Mouse (Mus musculus) spleen, embryonic (tissue): ENCODE data around the gene Tmem262.

Experiments used
- CTCF ChIA-PET: fragments of 350-600 bp; sonication (Branson Sonifier 250); formaldehyde crosslinking; loops from one replicate; lab custom pipeline; 2022; lab: Charles Lee

The Tmem262 gene

GRCm38 (mm10) chr19:6079983-6080480, at the start of gene Tmem262:
Gene Tmem262 (plus strand): TSS chr19:6080033.
- CTCF ChIA-PET, result no interaction called here

- CTCF ChIA-PET, result no interaction called here
Observed at GRCm38 (mm10) chr19:6030520-6031280, 49.1 kb upstream of the Tmem262 start.

DNA sequence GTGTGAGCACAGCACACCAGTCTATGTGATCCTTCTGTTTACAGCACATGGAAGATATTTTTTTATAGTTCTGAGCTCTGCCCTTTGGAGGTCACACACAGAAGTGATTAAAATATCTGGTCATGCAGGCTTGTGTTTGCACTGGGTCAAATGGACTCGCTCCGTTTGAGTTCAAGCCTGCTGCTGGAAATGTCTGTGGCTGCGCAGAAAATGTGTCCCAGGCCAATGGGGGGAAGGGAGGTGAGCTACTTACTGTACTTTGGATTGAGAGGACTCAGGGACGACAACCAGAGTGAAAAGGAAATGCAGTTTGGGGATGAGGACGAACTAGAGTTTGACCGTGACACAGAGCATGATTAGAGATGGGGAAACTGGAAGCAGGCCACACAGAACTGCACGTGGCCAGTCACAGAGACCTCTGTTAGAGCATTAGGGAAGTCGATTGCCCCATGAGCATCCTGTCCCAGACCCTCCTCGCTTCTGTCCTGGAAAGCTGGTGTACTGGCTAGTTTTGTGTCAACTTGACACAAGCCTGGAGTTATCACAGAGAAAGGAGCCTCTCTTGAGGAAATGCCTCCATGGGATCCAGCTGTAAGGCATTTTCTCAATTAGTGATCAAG, 43.8 kb upstream of the Tmem262 start:
- CTCF ChIA-PET, result no interaction called here

DNA sequence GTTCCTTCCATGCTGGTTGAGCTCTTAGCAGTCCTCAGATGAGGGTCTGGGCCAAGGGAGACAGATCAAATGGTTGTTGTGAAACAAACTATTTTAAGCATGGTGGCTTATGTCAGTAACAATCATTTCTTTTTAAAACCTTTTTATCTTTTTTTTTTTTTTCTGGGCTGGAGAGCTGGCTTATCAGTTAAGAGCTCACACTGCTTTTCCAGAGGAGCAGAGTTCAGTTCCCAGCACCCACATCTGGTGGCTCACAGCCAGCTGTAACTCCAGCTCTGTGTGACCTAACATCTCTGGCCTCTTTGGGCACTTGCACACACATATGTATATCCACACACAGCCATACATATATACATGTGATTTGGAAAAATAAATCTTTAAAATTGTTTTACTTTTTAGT, 42.1 kb upstream of the Tmem262 start:
- CTCF ChIA-PET, result interaction anchor here (0.7 to 1.4 kb wide), 2 partner anchors 12 to 41 kb away, joined by 3 read pairs; no protein-coding TSS in a partner anchor

DNA sequence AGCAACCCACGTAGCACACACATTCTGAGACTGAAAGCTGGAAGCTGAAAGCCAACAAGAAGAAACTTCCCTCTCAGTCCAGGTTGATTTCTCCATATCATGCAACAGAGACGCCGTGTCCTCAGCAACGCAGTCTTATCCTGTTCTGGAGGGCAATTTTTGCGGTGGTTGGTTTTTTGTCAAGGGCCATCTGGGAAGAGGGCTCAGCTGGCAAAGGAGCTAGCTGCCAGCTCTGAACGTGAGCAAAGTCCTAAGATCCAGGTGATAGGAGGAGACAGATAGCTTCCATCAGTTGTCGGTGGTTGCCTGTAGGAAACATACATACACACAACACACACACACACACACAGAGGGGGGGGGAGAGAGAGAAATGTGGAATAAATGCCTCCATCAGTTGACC, 41.5 kb upstream of the Tmem262 start:
- CTCF ChIA-PET, result interaction anchor here (0.6 kb wide), 1 partner anchor 651 kb away, joined by 3 read pairs; no protein-coding TSS in a partner anchor

GRCm38 (mm10) chr19:6040002-6040401, 39.8 kb upstream of the Tmem262 start:
- CTCF ChIA-PET, result interaction anchor here (0.7 kb wide), 1 partner anchor 74 kb away, joined by 3 read pairs; no protein-coding TSS in a partner anchor

DNA sequence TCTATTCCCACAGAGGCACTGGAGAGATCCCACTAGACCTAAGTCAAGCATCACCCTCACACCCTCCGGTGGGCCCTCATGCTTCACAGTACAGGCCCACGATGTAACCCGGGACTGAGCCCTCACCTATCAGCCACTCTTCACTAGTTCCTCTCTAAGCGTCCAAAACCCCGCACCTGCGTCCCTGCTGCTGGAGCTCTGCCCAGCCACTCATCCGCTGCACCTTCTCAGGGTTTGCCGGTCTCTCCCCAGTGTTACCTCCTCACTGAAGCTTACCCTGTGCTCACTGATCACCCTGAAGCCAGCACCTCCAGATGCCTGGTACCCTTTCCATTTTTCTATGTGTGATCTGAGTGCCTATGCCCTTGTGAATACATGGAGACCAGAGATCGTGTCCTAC, 37.5 kb upstream of the Tmem262 start:
- CTCF ChIA-PET, result interaction anchor here (0.9 to 1.1 kb wide), 2 partner anchors 11 to 77 kb away, joined by 3 read pairs; no protein-coding TSS in a partner anchor

GRCm38 (mm10) chr19:6044102-6044501, 35.7 kb upstream of the Tmem262 start:
- CTCF ChIA-PET, result interaction anchor here (0.7 kb wide), 1 partner anchor 30 kb away, joined by 3 read pairs; no protein-coding TSS in a partner anchor

- CTCF ChIA-PET, result interaction anchor here (0.6 to 1.5 kb wide), 4 partner anchors 22 to 557 kb away, joined by 3 to 12 read pairs (median 4); partner anchors contain the start of genes Capn1 and Tm7sf2
Observed at GRCm38 (mm10) chr19:6045366-6046293, 34.2 kb upstream of the Tmem262 start.

DNA sequence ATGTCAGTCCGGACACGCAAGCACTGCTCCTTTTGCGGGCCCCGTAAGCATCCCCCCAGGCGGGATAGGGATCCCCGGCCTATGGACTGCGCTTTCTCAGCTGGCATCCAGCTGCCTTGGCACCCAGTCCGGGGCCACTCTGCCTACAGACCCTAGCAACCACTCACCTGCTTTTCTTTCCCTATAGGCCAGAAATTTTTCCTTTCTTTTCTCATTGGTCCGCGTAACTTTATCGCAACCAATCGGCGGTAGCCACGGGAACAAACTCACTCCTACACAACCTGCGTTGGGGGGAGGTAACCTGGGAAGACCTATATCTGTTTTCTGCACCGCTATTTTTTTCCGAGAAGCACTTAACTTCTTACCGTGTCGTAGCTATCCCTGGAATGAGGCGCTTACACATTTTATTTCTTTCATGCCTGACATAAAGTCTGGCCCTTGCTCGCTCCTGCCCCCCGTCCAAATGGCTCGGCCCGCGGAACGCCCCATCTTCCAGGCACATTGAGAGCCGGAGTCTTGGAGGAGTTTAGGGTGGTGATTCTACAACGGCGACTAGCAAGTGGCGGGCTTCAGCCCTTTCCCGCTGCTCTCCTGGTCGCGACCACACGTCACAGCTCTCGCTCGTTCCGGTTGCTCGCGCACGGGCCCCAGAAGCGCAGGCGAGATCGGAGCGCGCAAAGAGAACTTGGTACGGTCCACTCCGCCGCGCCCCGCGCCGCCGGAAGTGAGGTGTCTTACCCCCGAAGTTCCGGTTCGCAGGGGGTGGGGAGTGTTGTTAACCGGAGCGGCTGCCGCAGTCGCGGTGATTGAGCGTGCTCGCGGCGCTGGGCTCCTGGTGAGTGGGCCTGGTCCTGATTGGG, 33.3 kb upstream of the Tmem262 start, which contains the start of gene Syvn1:
Gene Syvn1, plus strand, starts transcription at position 283 of the 860 bp plus-strand sequence.
- CTCF ChIA-PET, result interaction anchor here (0.6 to 1.5 kb wide), 5 partner anchors 22 to 558 kb away, joined by 3 to 12 read pairs (median 3); partner anchors contain the start of genes Capn1 and Tm7sf2

GRCm38 (mm10) chr19:6047154-6047898, 32.5 kb upstream of the Tmem262 start:
- CTCF ChIA-PET, result interaction anchor here (0.7 to 1.5 kb wide), 2 partner anchors 21 to 34 kb away, joined by 3 to 4 read pairs; partner anchors contain the start of gene Tm7sf2

DNA sequence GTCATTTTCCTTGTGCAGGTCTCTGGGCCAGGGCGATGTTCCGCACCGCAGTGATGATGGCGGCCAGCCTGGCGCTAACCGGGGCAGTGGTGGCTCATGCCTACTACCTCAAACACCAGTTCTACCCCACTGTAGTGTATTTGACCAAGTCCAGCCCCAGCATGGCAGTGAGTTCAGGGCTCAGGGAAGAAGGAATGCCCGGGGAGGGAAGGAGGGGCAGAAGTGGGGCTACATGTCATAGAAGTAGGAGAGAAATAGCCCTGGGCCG, 32.0 kb upstream of the Tmem262 start:
- CTCF ChIA-PET, result interaction anchor here (0.7 kb wide), 1 partner anchor 34 kb away, joined by 4 read pairs; no protein-coding TSS in a partner anchor

DNA sequence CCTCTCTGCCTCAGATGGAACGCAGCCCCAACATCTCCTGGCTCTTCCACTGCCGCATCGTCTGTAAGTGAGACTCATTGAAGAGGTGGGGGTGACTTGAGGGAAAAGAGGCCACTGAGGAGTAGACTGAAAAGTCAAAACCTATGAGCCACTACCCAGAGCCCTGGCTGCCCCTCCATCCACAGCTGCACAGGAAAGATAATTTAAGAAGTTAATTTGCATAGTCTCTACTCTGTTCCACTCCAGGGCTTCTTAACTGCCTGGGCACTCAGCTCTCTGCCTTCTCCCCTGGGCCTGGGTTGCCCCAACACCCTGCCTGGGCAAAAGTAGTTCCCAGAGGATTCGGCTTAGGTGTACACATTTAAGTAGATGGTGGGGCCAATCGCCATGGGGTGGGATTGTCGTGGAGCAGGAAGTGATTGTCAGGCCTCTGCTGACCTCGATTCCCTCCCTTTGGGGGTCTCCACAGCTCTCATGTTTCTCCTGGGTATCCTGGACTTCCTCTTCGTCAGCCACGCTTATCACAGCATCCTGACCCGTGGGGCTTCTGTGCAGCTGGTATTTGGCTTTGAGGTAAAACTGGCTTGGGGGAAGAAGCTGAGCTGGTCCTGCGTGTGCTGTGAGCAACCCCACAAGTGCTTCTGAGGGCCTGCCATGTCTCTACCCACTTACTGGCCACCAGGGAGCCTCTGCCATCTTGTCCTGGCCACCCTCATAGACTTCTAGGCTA, 31.0 kb upstream of the Tmem262 start:
- CTCF ChIA-PET, result interaction anchor here (0.5 kb wide), 1 partner anchor 192 kb away, joined by 3 read pairs; the partner anchor contains the start of gene Atg2a

DNA sequence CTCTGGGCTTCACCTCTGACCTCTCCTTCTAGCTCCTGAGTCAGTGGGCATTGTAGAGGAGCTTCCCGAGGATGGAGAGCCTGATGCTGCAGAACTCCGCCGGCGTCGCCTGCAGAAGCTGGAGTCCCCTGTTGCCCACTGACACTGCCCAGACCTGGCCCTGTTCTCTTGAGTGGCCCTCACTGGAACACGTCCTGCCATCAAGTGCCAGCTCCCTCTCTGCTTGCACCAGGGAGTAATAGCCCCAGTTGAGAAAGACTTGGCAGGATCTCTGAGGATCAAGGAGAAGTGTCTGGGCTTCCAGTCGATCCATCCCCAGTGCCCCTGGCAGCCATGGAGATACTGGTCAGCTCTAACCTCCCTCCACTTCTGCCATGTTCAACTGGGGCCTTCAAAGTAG, 27.3 kb upstream of the Tmem262 start:
- CTCF ChIA-PET, result interaction anchor here (0.6 kb wide), 1 partner anchor 12 kb away, joined by 5 read pairs; no protein-coding TSS in a partner anchor

DNA sequence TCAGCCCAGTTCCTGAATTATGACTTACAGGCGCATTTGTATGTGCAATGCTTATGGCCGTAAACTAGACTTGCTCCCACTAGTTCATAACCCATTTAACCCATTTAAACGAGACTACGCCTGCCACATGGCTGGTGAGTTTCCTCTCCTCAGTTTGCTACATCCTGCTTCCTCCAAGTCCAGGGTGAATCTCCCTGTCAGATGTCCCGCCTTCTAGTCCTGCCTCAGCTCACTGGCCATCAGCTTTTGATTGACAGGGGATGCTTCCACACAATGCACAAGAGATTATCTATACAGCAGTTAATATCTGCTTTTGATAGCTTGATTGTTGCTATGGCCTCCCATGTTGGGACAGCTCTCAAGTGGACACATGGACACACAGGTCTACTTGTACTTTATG, 25.5 kb upstream of the Tmem262 start:
- CTCF ChIA-PET, result no interaction called here

DNA sequence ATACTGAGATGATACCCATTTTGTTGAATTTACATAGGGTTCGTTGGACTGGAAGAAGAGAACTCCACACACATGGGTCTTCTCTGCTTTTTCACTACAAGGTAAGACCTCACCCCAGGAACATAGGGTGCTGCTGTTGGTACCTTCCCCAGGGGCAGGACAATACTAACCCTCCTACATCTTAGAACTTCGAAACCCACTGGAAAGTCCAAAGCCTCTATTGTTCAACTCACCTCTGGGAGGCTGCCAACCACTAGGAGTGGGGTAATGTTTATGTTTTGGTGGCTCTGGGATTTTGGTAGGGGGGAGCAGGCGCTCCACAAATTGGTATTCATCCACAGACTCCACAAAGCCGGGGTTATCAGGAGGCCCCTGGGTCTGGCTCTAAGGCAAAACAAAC, 23.1 kb upstream of the Tmem262 start:
- CTCF ChIA-PET, result interaction anchor here (0.7 to 2.3 kb wide), 2 partner anchors 11 to 96 kb away, joined by 3 to 11 read pairs; partner anchors contain the start of gene Tm7sf2

DNA sequence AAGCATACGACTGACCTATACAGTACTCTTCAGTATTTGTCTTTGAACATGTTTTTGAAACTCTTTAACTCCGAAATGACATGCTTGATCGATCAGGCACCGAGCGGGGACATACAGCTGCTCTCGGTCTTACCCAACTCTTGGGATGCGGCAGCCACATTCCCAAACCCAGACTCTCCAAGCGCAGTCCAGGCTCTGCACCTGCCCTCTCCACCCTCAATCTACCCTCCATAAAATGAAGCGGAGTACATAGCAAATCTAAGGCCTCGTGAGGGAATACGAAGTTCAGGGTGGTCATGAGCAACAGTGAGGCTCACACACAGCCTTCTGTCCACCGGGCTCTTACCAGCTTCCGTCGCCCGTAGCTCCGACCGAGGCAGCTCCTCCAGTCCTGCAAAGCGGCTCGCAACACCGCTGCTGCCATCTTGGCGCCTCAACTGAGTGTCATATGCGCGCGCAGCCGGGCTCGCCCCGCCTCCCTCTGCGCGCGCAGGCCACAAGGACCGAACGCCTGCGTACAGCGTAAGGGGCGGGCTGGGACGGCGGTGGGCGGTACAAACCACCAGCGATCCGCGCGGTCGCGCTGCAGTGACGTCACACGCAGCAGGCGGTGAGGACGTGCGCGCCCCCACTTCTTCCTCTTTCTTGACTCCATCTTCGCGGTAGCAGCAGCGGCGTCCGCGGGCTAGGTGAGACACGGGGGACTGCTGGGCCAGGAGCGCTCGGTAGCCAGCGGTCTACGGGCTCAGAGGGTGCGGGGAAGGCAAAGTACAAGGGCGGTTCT, 22.3 kb upstream of the Tmem262 start, which contains the start of the genes Mrpl49 and Fau:
Gene Mrpl49, minus strand, starts transcription at position 473 of the 784 bp plus-strand sequence.
Gene Fau, plus strand, starts transcription at position 532 of the 784 bp plus-strand sequence.
- CTCF ChIA-PET, result interaction anchor here (2.3 kb wide), 1 partner anchor 10 kb away, joined by 11 read pairs; the partner anchor contains the start of gene Tm7sf2
